Mouse (Mus musculus) liver, adult 2 months (tissue): ENCODE measurements around the gene B3galt4.

Experiments used
- CTCF ChIP-seq: fragments of 200-500 bp; IDR thresholded peaks from 2 replicates; pipeline ENCODE4 v1.5.1; 2011; ENCODE audit warnings: low read depth, low read length, control low read depth
- POLR2A ChIP-seq: fragments of 200-500 bp; IDR thresholded peaks from 2 replicates; pipeline ENCODE4 v1.6.1; 2011; ENCODE audit warnings: low read length, control low read depth; ENCODE audit not compliant: insufficient read depth; ENCODE audit errors: extremely low read depth

- TF ChIP-seq CTCF (no peak), POLR2A (no peak)
Observed at GRCm38 (mm10) chr17:33913264-33913663, 38.0 kb downstream of the B3galt4 start.
